ENCODE assay signal across 8 mouse cellular contexts in the genomic region with DNA sequence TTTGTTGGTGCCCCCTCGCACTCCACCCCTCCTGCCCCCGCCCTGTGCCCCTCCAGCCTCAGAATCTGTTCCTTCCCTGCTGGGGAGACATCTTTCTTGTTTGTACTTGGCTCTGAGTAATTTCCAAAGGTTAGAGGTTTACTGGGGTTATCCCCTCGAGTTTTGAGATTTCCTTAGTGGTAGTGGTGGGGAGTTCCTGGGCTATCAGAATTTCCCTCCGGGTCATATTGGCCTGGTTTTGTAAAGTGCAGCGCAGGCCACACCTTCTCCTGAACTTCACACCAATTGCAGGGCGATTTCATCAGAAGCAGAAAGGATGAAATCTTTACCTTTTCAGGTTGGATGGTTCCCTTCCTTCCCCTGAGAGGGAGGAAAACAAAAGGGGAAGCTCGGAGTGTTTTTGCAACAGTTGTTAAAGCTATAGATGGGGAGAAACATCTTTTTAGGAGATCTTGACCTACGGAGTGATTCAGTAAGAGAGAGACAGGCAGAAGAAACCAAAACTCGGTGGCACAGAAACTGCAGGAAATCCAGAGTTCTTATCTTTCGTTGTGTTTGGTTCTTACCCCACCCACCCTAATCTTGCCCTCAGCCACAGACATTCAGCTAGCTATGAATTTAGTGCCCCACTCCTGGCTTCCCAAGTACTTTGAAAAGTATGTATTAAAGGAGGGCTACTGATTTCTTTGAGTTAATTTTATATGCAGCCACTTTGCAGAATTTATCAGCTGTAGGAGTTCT. TPM values are rescaled to one million over a fixed set of nuclear protein-coding genes. Genes with fewer than 3 reads are reported as not detected.
DNase-seq lines count a peak whose midpoint lies in the region; ATAC-seq and TF ChIP-seq lines count a peak whose summit lies in the region.

No protein-coding gene starts in this region.

- WGBS in heart, postnatal 0 days: 29% methylated on average over 10 of the region's 10 CpGs

- no peaks in the 10 kb centered on the region for H3K9me3 ChIP-seq in heart, postnatal 0 days (replicated peaks; ENCODE audit: control insufficient read depth, low read length)
- H3K9me3 ChIP-seq in megakaryocyte, embryonic 14.5 days: no peaks in the 10 kb centered on the region

- peak overlapping the region; percentile 61 for H3K4me3 ChIP-seq in heart, postnatal 0 days (ENCODE audit: low read depth, low read length)
- H3K4me3 ChIP-seq in megakaryocyte, embryonic 14.5 days (replicated peaks): peak overlapping the region; percentile 95

- peak overlapping the region; percentile 68 for H3K4me2 ChIP-seq in heart, postnatal 0 days (ENCODE audit: low read depth, low read length)

- H3K4me1 ChIP-seq in heart, postnatal 0 days (ENCODE audit: control insufficient read depth, insufficient read depth): 0 out of 2 replicates have a peak, but pooled peaks cover 10% of the 10 kb centered on the region
- H3K4me1 ChIP-seq in megakaryocyte, embryonic 14.5 days: peaks cover 29% of the 10 kb centered on the region

- no peaks in the 10 kb centered on the region for H3K27me3 ChIP-seq in heart, postnatal 0 days (ENCODE audit: control insufficient read depth, insufficient read depth, low read length)
- peaks cover 18% of the 10 kb centered on the region for H3K27me3 ChIP-seq in megakaryocyte, embryonic 14.5 days (replicated peaks)

- peak; percentile 19 for DNase-seq in embryo, embryonic 10 days (ENCODE audit: low spot score)
- DNase-seq in embryo, embryonic 10.5 days (ENCODE audit: low spot score): no peak
- DNase-seq in ES-CJ7 (ENCODE audit: low read depth, low spot score): peak; percentile 7
- no peak for DNase-seq in heart, postnatal 0 days (ENCODE audit: low spot score)
- no peak for DNase-seq in adrenal gland, adult 18-20 months (ENCODE audit: low spot score in 2 of 2)
- DNase-seq in cerebellum, postnatal 4 days (ENCODE audit: low spot score in 2 of 2): no peak
- no peak for DNase-seq in layer of hippocampus, adult 9-10 months (ENCODE audit: low spot score)

- no peak for ATAC-seq in heart, postnatal 0 days (ENCODE audit: insufficient read depth, low read depth)

- TF ChIP-seq CTCF in heart, postnatal 0 days (IDR thresholded peaks at IDR 0.05; ENCODE audit: low read depth): no peak

- H3K27ac ChIP-seq in heart, postnatal 0 days (ENCODE audit: low read depth): 0 out of 2 replicates have a peak overlapping the region, but pooled peaks have one; percentile 39

- peak overlapping the region; percentile 56 for H3K9ac ChIP-seq in heart, postnatal 0 days (replicated peaks; ENCODE audit: low read depth, low read length)

- TF ChIP-seq EP300 in heart, postnatal 0 days (IDR thresholded peaks at IDR 0.05; ENCODE audit: low read depth): no peak

- no peaks in the 10 kb centered on the region for H3K36me3 ChIP-seq in heart, postnatal 0 days (replicated peaks; ENCODE audit: control insufficient read depth, insufficient read depth, low read length)
- H3K36me3 ChIP-seq in megakaryocyte, embryonic 14.5 days (replicated peaks; ENCODE audit: low read length): no peaks in the 10 kb centered on the region

RNA-seq across cellular contexts. Expression of a gene that starts 1.0 kb away (rescaled TPM):
- 18.8 and 64.3 TPM in 2 replicates for total RNA-seq in heart, postnatal 0 days (2014; rRNA removed; ENCODE audit: low replicate concordance)
- polyA plus RNA-seq in heart, postnatal 0 days (2015; fragmentation: Nextera tagmentation; extraction: Ambion mirVana): 13.9 and 14.1 TPM in 2 replicates
- polyA plus RNA-seq in megakaryocyte, embryonic 14.5 days (2012; ENCODE audit: insufficient read depth, low replicate concordance): 0.41 and 1.0 TPM in 2 replicates
- 100 to 1,000 TPM; 124 to 180 TPM for total RNA-seq in adrenal gland, adult 18-20 months (2021)

Comparison
In these comparisons a context has a peak if more than half of its experiments do, and no peak if none do; other contexts are left out.
1. DNase-seq: peak in embryo, embryonic 10 days (single experiment) and ES-CJ7 (single experiment); none in embryo, embryonic 10.5 days (single experiment), heart, postnatal 0 days (single experiment), adrenal gland, adult 18-20 months (0 of 2), cerebellum, postnatal 4 days (0 of 2) and layer of hippocampus, adult 9-10 months (single experiment).